Mouse (Mus musculus) cerebellum, adult 11-12 months (tissue): ENCODE measurements around the gene Ube2a.
"Not testable (repeated sequence)": the region's sequence is repeated elsewhere in the genome, so short reads cannot be mapped to it uniquely, and the experiment has no call there.

ENCODE experiments used
- DNase-seq: peaks from one replicate; pipeline ENCODE4 v3.0.0; 2022

Gene Ube2a

GRCm38 (mm10) chrX:36873765-36874164 lies at the start of gene Ube2a, which contains the start of gene C330007P06Rik:
Gene Ube2a (plus strand): TSS chrX:36873900.
Gene C330007P06Rik (minus strand): TSS chrX:36874111.
- no peak for DNase-seq

DNA sequence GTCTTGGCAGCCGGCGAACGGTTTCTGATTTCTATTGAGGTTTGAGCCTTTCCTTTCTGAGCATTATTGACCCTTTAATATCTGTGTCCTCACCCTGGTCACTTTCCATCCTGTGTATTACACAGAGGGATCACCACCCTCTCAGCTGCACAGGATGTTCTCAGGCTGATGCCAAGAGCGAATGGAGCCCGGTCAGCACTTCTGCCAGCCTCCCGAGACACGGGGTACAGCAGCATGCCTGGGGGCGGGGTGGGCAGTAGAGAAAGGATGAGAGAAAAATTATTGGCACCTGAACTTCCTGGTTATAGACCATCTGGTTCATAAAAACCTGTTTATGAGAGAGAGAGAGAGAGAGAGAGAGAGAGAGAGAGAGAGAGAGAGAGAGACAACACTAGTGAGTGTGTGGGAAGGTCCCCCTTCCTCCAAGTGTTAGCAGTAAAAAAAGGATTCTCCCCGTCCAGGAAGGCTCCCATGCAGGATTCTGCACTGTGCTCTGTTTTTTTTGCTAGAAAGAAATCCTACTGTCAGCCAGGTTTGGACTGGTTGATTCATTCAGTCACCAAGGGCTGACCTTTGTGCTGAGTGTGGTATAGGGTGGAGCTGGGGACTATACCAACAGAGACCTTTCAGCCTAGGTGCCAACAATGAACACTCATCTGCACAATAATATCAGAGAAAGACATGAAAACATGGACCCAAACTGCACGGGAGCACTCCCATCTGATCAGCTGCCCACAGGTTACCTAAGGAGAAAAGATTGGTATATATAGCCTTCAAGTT lies 49.6 kb upstream of the Ube2a start:
- DNase-seq = no peak

- no peak for DNase-seq
Observed at GRCm38 (mm10) chrX:36825032-36825431, 48.7 kb upstream of the Ube2a start.

DNA sequence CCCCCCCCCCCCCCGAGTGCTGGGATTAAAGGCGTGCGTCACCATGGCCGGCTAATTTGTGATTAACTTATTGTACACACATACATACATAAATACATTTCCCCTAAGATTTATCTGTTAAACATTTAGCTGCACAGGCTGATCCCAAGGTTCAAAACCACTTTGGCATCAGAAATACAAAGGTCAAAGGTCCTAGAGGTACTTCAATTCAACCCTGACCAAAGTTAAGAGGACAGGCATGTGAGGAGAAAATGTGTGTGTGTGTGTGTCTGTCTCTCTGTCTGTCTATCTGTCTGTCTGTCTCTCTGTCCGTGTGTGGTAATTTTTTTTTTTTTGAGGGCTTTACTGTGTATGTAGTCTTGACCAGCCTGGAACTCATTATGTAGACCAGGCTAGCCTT lies 46.8 kb upstream of the Ube2a start:
- DNase-seq = no peak

DNA sequence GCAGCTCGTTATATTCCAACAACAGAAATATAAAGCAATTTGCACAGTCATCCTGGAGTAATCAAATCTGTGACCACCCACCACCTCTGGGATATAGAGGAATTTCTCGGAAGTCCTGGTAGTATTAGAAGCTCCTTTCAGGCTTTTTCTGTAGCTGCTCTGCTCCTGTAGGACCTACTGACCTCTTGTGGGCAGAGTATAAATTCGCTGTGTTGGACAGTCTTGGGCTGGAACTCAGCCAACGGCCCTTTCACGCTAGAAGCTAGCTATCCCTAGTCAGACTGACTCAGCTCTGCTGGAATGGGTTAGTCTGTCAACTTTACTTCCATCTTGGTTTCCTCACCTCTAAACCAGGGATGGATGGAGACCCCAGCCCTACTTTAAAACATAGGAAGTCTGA lies 43.4 kb upstream of the Ube2a start:
- DNase-seq = peak; percentile 23

DNA sequence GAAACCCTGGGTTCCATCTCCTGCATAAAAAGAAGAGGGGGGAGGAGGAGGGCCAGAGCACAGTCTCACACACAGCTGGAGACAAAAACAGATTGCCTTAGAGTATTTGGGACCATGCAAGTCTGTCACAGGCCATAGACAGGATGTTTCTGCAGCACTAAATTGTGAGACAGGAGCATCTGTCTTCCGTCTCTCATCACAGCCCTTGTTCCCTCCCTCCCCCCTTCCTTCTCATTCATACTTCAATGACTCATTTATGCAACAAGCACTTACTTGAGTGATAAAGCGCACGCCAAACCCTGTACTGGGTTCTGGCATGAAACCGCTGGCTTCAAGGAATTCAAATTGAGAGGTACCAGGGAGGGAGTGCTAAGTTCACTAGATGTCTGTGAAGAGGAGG lies 42.1 kb upstream of the Ube2a start:
- no peak for DNase-seq

DNA sequence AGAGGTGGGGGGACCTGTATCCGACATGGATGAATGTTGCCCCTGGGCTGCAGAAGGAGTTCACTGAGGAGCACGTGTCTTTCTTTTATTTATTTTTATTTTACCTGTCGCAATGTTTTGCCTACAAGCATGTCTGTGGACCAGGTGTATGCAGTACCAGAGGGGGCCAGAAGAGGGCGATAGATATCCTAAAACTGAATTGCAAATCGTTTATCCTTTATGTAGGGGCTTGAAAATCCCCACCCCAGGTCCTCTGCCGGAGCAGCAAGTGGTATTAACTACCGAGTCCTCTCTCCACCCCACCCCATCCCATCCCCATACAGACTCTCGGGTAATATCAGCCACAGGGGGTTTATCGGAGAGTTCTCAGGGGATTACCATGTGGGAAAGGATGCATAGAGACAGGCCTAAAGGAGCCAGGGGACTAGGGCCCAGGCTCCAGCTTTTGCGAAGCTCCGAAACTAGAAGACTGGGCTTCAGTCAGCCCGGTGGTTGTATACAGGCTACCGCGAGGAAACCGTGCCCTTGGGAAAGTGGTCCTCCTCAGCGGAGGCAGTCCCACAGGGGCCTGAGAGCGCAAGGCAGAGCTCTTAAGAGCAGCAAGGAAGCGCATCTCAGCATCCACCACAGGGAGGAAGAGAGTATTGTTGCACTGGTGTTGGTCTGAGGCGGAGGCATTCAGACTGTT lies 40.2 kb upstream of the Ube2a start:
- peak; percentile 48 for DNase-seq

- no peak for DNase-seq
Observed at GRCm38 (mm10) chrX:36837069-36837676, 36.5 kb upstream of the Ube2a start.

- DNase-seq = no peak
Observed at GRCm38 (mm10) chrX:36839391-36839790, 34.3 kb upstream of the Ube2a start.

DNA sequence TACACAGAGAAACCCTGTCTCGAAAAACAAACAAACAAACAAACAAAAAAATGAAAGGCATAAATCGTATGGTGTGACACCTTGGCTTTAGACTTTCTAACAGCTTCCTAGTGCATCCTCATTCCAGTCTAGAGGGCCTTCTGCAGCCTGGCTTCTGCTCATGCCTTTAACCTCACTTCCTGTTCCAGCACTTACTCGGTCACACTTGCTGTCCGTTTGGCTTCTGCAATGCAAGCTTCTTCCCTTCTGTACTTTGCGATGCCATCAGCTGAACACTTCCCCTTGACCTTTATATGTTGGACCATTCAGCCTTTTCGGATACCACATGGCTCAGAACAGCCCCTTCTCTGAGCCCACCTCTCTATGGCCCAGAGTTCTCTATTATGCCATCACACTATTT lies 32.0 kb upstream of the Ube2a start:
- no peak for DNase-seq

DNA sequence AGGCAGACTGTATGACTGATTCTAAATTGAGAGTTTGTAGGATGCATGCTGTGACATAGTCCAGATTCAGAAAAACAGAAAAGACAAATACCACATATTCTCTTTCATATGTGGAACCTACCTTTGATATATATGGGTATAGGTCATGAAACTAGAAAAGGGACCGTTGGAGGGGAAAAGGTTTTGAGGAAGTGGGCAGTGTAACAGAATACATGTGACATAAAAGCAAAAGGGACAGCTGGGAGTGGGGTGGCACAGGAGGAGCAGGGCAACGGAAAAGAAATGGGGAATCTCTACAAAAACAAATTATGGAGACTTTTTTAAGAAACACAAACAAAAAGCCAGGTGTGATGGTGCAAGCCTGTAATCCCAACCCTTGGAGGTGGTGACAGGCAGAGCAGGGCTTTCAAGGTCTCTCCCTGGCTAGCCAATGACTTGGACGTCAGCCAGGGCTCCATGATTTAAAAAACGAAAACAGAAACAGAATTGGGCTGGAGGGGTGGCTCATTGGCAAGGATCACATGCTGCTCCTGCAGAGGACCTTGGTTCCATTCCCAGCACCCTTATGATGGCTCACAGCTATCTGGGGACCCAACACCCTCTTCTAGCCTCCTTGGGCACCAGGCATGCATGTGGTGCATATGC lies 30.2 kb upstream of the Ube2a start:
- DNase-seq = no peak

DNA sequence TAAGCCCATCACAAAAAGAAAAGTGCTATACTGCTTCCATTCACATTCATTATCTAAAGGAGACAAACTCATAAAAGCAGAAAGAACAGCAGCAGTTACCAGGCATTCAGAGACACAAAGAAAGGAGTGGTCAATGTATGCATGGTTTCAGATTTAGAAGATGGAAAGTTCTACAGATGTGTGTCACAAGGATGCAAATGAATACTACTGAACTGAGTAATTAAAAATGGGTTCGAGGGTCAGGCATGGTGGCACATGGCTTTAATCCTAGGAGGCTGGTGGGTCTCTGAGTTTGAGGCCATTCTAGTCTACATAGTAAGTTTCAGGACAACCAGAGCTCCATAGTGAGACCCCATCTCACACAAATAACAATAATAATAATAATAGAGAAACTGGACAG lies 26.5 kb upstream of the Ube2a start:
- DNase-seq = no peak

DNA sequence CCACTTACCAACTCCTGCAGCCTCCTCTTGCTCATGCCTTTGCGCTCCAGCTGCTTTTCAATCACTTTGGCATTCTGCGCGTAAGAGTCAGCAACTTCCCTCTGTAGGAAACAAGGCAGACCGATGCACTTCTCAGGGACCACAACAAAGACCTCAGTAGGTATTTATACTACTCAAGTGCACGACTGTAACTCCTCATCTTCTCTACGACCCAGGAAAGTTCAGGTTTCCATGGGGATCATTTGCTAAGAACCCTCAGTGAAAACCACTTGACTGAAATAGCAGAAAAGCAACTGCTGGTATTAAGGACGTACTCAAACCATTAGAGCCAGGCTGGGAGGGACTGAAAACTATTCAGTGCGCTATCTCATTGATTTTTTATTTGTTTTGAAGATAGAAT lies 21.1 kb upstream of the Ube2a start:
- no peak for DNase-seq

GRCm38 (mm10) chrX:36863766-36864608 lies 9.7 kb upstream of the Ube2a start:
- peak; percentile 82 for DNase-seq

- peak; percentile 6 for DNase-seq
Observed at GRCm38 (mm10) chrX:36864609-36865328, 8.9 kb upstream of the Ube2a start.

DNA sequence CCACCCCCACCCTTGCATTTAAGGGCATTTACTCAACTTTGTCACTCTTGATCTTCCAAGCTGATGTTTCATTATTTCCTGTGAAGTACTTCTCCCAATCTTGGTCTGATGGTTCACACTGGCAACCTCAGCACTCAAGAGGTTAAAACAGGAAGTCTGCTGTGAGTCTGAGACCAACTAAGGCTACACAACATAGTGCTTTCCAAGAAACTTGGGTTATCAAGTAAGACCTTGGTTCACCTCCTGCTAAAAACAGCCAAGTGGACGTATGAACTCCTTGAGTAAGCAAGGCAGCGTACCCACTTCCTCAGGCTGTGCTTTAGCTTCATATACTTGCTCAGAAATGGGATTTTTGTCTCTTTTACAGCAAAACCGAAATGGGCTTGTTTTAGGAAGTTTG lies 3.3 kb upstream of the Ube2a start:
- no peak for DNase-seq

DNA sequence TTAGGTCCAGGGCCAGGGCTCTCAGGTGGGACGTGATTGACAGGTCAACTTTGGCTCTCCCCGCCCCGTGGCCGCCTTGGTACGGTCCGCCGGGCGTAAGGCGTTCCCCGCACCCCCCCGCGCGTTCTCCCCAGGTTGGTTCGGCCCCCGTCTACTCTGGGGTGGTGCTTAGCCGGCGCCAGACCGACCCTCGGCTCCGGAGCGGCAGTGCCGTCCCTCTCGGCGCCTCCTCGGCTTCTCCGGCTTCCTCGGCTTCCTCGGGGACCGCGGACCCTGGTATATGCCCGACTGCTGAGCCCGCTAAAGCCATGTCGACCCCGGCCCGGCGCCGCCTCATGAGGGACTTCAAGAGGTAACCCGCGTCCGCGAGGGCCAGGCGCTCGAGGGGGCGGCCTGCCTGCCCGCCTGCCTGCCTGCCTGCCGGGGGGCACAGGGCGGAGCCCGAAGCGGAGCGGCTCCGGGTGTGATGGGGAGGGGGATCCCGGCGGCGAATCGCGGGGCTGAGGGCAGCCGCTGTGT lies 537 bp downstream of the Ube2a start:
- peak; percentile 85 for DNase-seq

- DNase-seq = peak; percentile 8
Observed at GRCm38 (mm10) chrX:36874704-36875128, 1.0 kb downstream of the Ube2a start.

DNA sequence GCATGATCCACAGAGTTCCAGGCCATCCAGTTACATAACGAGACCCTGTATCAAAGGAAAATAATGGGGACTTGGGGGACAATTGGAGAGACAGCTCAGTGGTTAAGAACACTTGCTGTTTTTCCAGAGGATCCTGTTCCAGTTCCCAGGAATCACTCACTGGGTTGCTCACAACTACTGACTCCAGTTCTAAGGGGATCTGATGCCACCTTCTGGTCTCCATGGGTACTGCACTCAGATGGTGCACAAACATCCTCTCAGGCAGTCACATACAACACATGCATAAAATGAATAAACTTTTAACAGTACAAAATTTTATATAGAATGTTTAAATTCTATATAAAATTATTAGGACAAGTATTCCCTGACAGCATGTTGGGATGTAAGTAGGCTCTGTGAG lies 11.0 kb downstream of the Ube2a start:
- DNase-seq = no peak

GRCm38 (mm10) chrX:36898931-36899330 lies 25.2 kb downstream of the Ube2a start:
- DNase-seq = not testable (repeated sequence)

DNA sequence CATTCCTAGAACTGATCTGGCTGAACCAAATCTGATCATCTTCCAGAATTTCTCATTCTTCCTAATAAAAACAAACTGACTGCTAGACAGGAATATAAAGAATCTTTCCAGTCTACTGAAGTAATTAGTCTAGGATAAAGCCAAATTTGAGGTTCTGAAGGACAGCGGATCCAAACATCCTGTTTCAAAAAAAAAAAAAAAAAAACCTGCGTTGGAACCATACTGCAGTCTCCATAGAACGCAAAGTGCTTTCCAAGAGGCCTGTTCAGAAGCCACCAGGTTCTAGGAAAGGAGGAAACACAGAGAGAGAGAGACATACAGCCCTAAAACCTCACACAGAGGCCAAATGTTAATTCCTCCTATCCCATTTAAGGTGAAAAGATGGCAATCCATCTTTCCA lies 28.0 kb downstream of the Ube2a start:
- no peak for DNase-seq
